Mouse (Mus musculus): ENCODE measurements at regions not wholly inside any gene's neighbourhood (a gene's known extent, or its start where the extent isn't known, plus 50 kb on each side); places are given as distances from the start of the nearest gene placed in this dataset.

DNA sequence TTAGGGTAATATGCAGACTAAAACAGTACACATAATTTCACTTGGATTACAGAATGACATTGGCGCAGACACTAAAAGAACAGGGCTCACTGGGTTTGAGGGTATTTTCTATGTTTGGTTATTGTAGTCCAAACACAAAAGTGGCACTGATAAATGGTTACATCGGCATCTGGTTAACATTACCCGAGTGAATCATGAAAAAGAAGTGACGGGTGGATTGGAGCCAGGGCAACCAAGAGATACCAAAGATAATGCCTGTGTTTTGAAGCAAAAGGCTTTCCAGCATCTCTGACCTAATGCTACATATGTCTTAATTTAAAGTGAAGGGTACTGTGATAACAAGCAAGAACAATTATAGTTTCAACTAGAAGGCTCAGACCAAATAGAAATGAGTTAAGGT is 451.4 kb upstream of the Adam24 start:
- no peaks in the 10 kb centered on the region for H3K9me3 ChIP-seq (ENCODE audit: control insufficient read depth, insufficient read depth, low read depth, low read length)
- in situ Hi-C loops (cut with MboI; ENCODE audit: low sequenced_read_pairs in 2 of 2, unreplicated experiment in 2 of 2): no loop called here
- DNase-seq (ENCODE audit: low read depth, low spot score): no peak
- TF ChIP-seq HCFC1 (IDR thresholded peaks at IDR 0.05; ENCODE audit: borderline replicate concordance, insufficient read depth, low read length): no peak
- TF ChIP-seq ZNF384 (IDR thresholded peaks at IDR 0.05; ENCODE audit: low read depth, low read length): no peak
- TF ChIP-seq MAFK (IDR thresholded peaks at IDR 0.05; ENCODE audit: insufficient read depth, low read depth, low read length): no peak
- no peak for TF ChIP-seq ZC3H11A (IDR thresholded peaks at IDR 0.05; ENCODE audit: borderline replicate concordance, low read depth, low read length)
- no peak for TF ChIP-seq CHD2 (IDR thresholded peaks at IDR 0.05; ENCODE audit: low read depth, low read length)
- H3K36me3 ChIP-seq (ENCODE audit: control insufficient read depth, insufficient read depth, low read length, poor library complexity, severe bottlenecking): no peaks in the 10 kb centered on the region
- no peak overlapping the region for H3K9ac ChIP-seq (ENCODE audit: insufficient read depth, low read depth, low read length, poor library complexity, severe bottlenecking)
- H3K27ac ChIP-seq (ENCODE audit: insufficient read depth, low read depth, low read length, poor library complexity, severe bottlenecking): no peak overlapping the region
- H3K4me1 ChIP-seq (ENCODE audit: control insufficient read depth in 2 of 2, insufficient read depth in 2 of 2, low read length in 2 of 2, poor library complexity in 1 of 2): no peaks in the 10 kb centered on the region
- H3K4me3 ChIP-seq (ENCODE audit: insufficient read depth in 1 of 2, low read depth in 1 of 2, low read length in 2 of 2, poor library complexity in 1 of 2, severe bottlenecking in 1 of 2): no peak overlapping the region

DNA sequence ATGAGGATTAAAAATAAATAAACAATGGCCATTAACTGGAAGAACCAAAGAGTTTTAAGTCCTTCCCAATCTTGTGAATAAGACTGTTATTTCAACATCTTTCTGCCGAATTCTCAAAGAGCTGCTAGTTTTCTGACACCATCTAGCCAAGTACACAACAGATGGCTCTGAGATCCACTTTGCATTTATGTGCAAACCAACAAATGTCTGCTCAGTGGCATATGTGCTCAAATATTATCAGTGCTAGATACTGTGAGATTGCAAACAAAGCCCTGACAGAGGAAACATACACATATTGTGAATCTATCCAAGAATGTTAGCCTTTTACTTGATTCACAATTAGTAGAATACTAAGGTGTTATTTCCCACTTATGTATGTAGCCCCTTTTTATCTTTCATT is 447.6 kb upstream of the Adam24 start:
- DNase-seq (ENCODE audit: low read depth, low spot score): no peak
- no peak overlapping the region for H3K9ac ChIP-seq (ENCODE audit: insufficient read depth, low read depth, low read length, poor library complexity, severe bottlenecking)
- H3K9me3 ChIP-seq (ENCODE audit: control insufficient read depth, insufficient read depth, low read depth, low read length): no peaks in the 10 kb centered on the region
- no peaks in the 10 kb centered on the region for H3K36me3 ChIP-seq (ENCODE audit: control insufficient read depth, insufficient read depth, low read length, poor library complexity, severe bottlenecking)
- no peaks in the 10 kb centered on the region for H3K4me1 ChIP-seq (ENCODE audit: control insufficient read depth in 2 of 2, insufficient read depth in 2 of 2, low read length in 2 of 2, poor library complexity in 1 of 2)
- H3K27ac ChIP-seq (ENCODE audit: insufficient read depth, low read depth, low read length, poor library complexity, severe bottlenecking): no peak overlapping the region
- TF ChIP-seq CHD2 (IDR thresholded peaks at IDR 0.05; ENCODE audit: low read depth, low read length) (no peak), ZNF384 (IDR thresholded peaks at IDR 0.05; ENCODE audit: low read depth, low read length) (no peak), MAFK (IDR thresholded peaks at IDR 0.05; ENCODE audit: insufficient read depth, low read depth, low read length) (no peak), HCFC1 (IDR thresholded peaks at IDR 0.05; ENCODE audit: borderline replicate concordance, insufficient read depth, low read length) (no peak), ZC3H11A (IDR thresholded peaks at IDR 0.05; ENCODE audit: borderline replicate concordance, low read depth, low read length) (no peak)
- in situ Hi-C loops (cut with MboI; ENCODE audit: low sequenced_read_pairs in 2 of 2, unreplicated experiment in 2 of 2): no loop called here
- H3K4me3 ChIP-seq (ENCODE audit: insufficient read depth in 1 of 2, low read depth in 1 of 2, low read length in 2 of 2, poor library complexity in 1 of 2, severe bottlenecking in 1 of 2): no peak overlapping the region

Data from ES-E14 (cell line).